Mouse (Mus musculus): ENCODE measurements at regions not wholly inside any gene's neighbourhood (a gene's known extent, or its start where the extent isn't known, plus 50 kb on each side); places are given as distances from the start of the nearest gene placed in this dataset.

DNA sequence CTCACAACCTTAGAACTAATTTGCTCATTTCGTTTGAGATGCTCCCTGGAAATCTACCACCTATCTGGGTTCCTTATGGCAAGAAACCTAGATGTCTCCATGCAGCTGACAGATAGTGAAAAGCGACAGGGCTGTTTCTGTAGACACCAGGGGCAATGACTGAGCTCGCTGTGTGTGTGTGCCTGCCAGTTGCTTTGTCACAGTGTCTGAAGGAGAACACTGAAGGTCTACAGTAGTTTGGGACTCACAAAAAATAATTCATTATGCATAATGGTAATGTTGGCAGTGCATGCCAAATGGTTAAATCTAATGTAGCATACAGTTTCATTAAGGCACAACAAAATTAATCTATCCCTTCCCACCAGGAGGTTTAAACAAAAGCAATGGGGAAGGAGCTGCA is 453.2 kb upstream of the Kif2a start:
- no peak for TF ChIP-seq TAL1 (IDR thresholded peaks at IDR 0.05; ENCODE audit: low read length)
- no peak for TF ChIP-seq GATA1 (IDR thresholded peaks at IDR 0.05; ENCODE audit: low read length)
